Mouse (Mus musculus) lung, embryonic 15.5 days (tissue): ENCODE results near the gene Tfr2. TPM values are rescaled to one million over a fixed set of nuclear protein-coding genes. Genes with fewer than 3 reads are reported as not detected.

Experiments
- ATAC-seq: fragments of 200-750 bp; cut with Nextera tagmentation; 2 replicates; pipeline ENCODE4 v1.8.0; 2017; ENCODE audit warnings: moderate number of reproducible peaks, borderline replicate concordance; ENCODE audit not compliant: low FRiP score, low TSS enrichment; ENCODE audit errors: extremely low read depth
- H3K27ac ChIP-seq: fragments of 300-500 bp; sonication (generic); 2 replicates; pipeline ENCODE4 v1.5.1; 2015; ENCODE audit warnings: moderate library complexity, mild to moderate bottlenecking, inconsistent platforms
- H3K27me3 ChIP-seq: fragments of 300-500 bp; sonication (generic); 2 replicates; pipeline ENCODE4 v1.6.1; 2015; ENCODE audit warnings: inconsistent platforms
- H3K36me3 ChIP-seq: fragments of 300-500 bp; sonication (generic); 2 replicates; pipeline ENCODE4 v1.6.1; 2015; ENCODE audit warnings: inconsistent platforms
- H3K4me1 ChIP-seq: fragments of 300-500 bp; sonication (generic); 2 replicates; pipeline ENCODE4 v1.6.1; 2015; ENCODE audit warnings: inconsistent platforms
- H3K4me2 ChIP-seq: fragments of 300-500 bp; sonication (generic); 2 replicates; pipeline ENCODE4 v1.6.1; 2015; ENCODE audit warnings: inconsistent platforms, mild to moderate bottlenecking, moderate library complexity
- H3K4me3 ChIP-seq: fragments of 300-500 bp; sonication (generic); 2 replicates; pipeline ENCODE4 v1.5.1; 2015; ENCODE audit warnings: mild to moderate bottlenecking, inconsistent platforms
- H3K9ac ChIP-seq: fragments of 300-500 bp; sonication (generic); 2 replicates; pipeline ENCODE4 v1.6.1; 2015; ENCODE audit warnings: inconsistent platforms
- H3K9me3 ChIP-seq: fragments of 300-500 bp; sonication (generic); 2 replicates; pipeline ENCODE4 v1.6.1; 2016; ENCODE audit warnings: inconsistent platforms
- WGBS: fragments of 180-500 bp; shearing (Covaris S2); methylation state at CpG from one replicate; pipeline ENCODE4 v1.1.7; 2015; 5-methylcytosine and 5-hydroxymethylcytosine counted together
- polyA plus RNA-seq: library from polyadenylated mRNA; unstranded; fragments of >200 nt; fragmentation: Nextera tagmentation; extraction: Ambion mirVana; gene quantifications from 2 replicates; pipeline ENCODE4 v1.2.1, GENCODE M21; 2015

Gene Tfr2
- polyA plus RNA-seq, 1 experiment from 2014 or later = 0.31 TPM

DNA sequence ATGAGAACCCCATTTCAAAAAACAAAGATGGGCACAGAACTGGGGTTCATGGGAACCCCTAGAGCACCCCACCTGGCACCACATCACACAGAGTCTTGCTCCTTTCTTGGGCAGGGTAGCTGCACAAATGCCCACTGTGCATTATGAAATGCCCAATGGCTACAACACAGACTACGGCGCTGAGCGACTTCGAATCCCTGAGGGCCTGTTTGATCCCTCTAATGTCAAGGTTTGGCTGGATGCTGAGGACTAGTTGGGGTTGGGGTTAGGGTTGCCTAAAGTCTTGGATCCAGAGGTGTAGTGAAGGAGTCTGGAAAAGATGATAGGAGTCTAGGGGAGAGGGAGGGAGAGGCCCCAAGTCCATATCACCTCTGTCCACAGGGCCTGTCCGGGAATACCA, 3.2 kb upstream of the Tfr2 start:
- no peaks in the 10 kb centered on the region for H3K36me3 ChIP-seq
- WGBS = 94% methylated on average over 5 of the region's 5 CpGs
- no peak overlapping the region for H3K4me2 ChIP-seq
- no peak overlapping the region for H3K4me3 ChIP-seq
- no peak overlapping the region for H3K27ac ChIP-seq
- no peaks in the 10 kb centered on the region for H3K9me3 ChIP-seq
- ATAC-seq = no peak
- no peaks in the 10 kb centered on the region for H3K27me3 ChIP-seq
- H3K9ac ChIP-seq = no peak overlapping the region
- 0 out of 2 replicates have a peak, but pooled peaks cover 9% of the 10 kb centered on the region for H3K4me1 ChIP-seq

DNA sequence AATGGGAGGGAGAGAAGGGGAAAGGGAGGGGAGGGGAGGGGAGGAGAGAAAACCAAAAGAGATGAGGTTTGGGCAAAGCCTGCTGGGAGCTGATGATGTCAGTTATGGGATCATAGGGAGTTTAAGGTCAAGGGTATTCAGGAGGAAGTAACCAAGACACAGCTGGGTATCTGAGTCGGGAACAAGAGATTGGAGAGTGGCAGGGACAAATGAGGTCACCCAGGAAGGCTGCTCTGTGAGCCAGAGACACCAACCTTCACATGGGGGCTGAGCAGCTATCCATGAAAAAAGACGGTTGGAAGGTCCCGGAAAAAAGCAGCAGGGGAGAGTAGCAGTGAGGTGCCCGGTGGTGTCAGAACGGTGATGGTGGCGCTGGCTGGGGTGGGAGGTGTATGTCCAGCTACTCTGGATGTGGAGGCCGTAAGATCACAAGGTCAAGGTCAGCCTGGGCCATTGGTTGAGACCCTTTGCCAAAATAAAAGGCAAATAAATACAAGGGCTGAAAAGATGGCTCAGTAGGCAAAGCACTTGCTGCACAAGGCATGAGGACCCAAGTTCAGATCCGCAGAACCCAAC, 1.3 kb upstream of the Tfr2 start:
- ATAC-seq = no peak
- Histone ChIP-seq H3K36me3 (no peaks in the 10 kb centered on the region), H3K4me2 (no peak overlapping the region), H3K4me3 (no peak overlapping the region), H3K27me3 (no peaks in the 10 kb centered on the region), H3K9me3 (no peaks in the 10 kb centered on the region), H3K9ac (no peak overlapping the region), H3K4me1 (0 out of 2 replicates have a peak, but pooled peaks cover 9% of the 10 kb centered on the region), H3K27ac (no peak overlapping the region)
- 73% methylated on average over 8 of the region's 8 CpGs for WGBS

GRCm38 (mm10) chr5:137569031-137569430, 609 bp upstream of the Tfr2 start:
- H3K27me3 ChIP-seq = peaks cover 3% of the 10 kb centered on the region
- H3K4me3 ChIP-seq = no peak overlapping the region
- WGBS = 54% methylated on average over 12 of the region's 12 CpGs
- 0 out of 2 replicates have a peak overlapping the region, but pooled peaks have one; percentile 4 for H3K4me2 ChIP-seq
- no peak for ATAC-seq
- H3K9ac ChIP-seq = no peak overlapping the region
- H3K4me1 ChIP-seq = 0 out of 2 replicates have a peak, but pooled peaks cover 9% of the 10 kb centered on the region
- no peak overlapping the region for H3K27ac ChIP-seq
- H3K9me3 ChIP-seq = no peaks in the 10 kb centered on the region
- H3K36me3 ChIP-seq = no peaks in the 10 kb centered on the region

- H3K27ac ChIP-seq = no peak overlapping the region
- peaks cover 7% of the 10 kb centered on the region for H3K27me3 ChIP-seq
- 43% methylated on average over 7 of the region's 7 CpGs for WGBS
- H3K9me3 ChIP-seq = no peaks in the 10 kb centered on the region
- no peak for ATAC-seq
- no peaks in the 10 kb centered on the region for H3K36me3 ChIP-seq
- no peak overlapping the region for H3K4me2 ChIP-seq
- 0 out of 2 replicates have a peak, but pooled peaks cover 9% of the 10 kb centered on the region for H3K4me1 ChIP-seq
- no peak overlapping the region for H3K9ac ChIP-seq
- no peak overlapping the region for H3K4me3 ChIP-seq
These were observed 541 bp downstream of the Tfr2 start for GRCm38 (mm10) chr5:137570181-137570580.

GRCm38 (mm10) chr5:137570691-137571586, 1.3 kb downstream of the Tfr2 start:
- Histone ChIP-seq H3K9ac (no peak overlapping the region), H3K4me2 (no peak overlapping the region), H3K4me1 (0 out of 2 replicates have a peak, but pooled peaks cover 9% of the 10 kb centered on the region), H3K9me3 (no peaks in the 10 kb centered on the region), H3K4me3 (no peak overlapping the region), H3K36me3 (no peaks in the 10 kb centered on the region), H3K27me3 (peaks cover 7% of the 10 kb centered on the region), H3K27ac (no peak overlapping the region)
- ATAC-seq = peak; percentile 48; the same call in 1 of the 2 replicates
- WGBS = 68% methylated on average over 17 of the region's 17 CpGs

DNA sequence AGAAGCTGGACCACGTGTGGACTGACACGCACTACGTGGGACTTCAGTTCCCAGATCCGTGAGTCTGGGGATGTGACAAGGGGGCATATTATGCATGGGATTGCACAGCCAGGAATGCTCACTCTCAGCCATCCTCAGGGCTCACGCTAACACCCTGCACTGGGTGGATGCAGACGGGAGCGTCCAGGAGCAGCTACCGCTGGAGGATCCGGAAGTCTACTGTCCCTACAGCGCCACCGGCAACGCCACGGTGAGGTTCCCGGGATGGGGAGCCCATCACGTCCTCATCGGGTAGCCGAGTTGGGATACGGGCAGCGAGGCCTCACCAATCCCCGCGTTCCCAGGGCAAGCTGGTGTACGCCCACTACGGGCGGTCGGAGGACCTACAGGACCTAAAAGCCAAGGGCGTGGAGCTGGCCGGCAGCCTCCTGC, 4.8 kb downstream of the Tfr2 start:
- H3K27ac ChIP-seq = no peak overlapping the region
- H3K9ac ChIP-seq = no peak overlapping the region
- peaks cover 7% of the 10 kb centered on the region for H3K27me3 ChIP-seq
- no peaks in the 10 kb centered on the region for H3K9me3 ChIP-seq
- peak overlapping the region; percentile 50 for H3K4me2 ChIP-seq
- H3K4me1 ChIP-seq = 0 out of 2 replicates have a peak, but pooled peaks cover 3% of the 10 kb centered on the region
- peak overlapping the region; percentile 15 for H3K4me3 ChIP-seq
- ATAC-seq = no peak
- no peaks in the 10 kb centered on the region for H3K36me3 ChIP-seq
- WGBS = 6% methylated on average over 27 of the region's 27 CpGs

GRCm38 (mm10) chr5:137580246-137580645, 10.6 kb downstream of the Tfr2 start:
- no peak for ATAC-seq

DNA sequence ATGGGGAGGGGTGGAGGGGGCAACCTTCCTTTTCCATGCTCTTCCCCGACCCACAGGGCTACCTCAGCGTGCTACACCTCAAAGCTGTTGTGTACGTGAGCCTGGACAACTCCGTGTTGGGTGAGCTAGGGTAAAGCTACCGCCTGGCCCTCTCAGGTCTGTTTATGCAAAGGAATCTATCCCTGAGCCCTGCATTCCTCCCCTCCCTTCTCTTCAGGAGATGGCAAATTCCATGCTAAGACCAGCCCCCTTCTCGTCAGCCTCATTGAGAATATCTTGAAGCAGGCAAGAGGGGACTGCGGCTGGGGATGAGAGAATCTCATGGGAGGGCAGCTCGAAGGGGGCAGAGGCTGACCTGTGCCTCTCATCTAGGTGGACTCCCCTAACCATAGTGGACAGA, 13.1 kb downstream of the Tfr2 start:
- no peak overlapping the region for H3K27ac ChIP-seq
- no peaks in the 10 kb centered on the region for H3K36me3 ChIP-seq
- no peak overlapping the region for H3K9ac ChIP-seq
- H3K9me3 ChIP-seq = no peaks in the 10 kb centered on the region
- peaks cover 11% of the 10 kb centered on the region for H3K4me1 ChIP-seq
- H3K4me2 ChIP-seq = peak overlapping the region; percentile 65; the same call in 1 of the 2 replicates
- 23% methylated on average over 8 of the region's 8 CpGs for WGBS
- no peak overlapping the region for H3K4me3 ChIP-seq
- peaks cover 19% of the 10 kb centered on the region; the same call in 1 of the 2 replicates for H3K27me3 ChIP-seq
- ATAC-seq = no peak

More at GRCm38 (mm10) chr5:137580246-137580645, 10.6 kb downstream of the Tfr2 start:
- WGBS = 65% methylated on average over 6 of the region's 6 CpGs
- no peak overlapping the region for H3K27ac ChIP-seq
- no peak overlapping the region for H3K4me3 ChIP-seq
- H3K4me1 ChIP-seq = peaks cover 11% of the 10 kb centered on the region
- H3K36me3 ChIP-seq = no peaks in the 10 kb centered on the region
- no peaks in the 10 kb centered on the region for H3K9me3 ChIP-seq
- H3K9ac ChIP-seq = no peak overlapping the region
- H3K27me3 ChIP-seq = peaks cover 19% of the 10 kb centered on the region; the same call in 1 of the 2 replicates
- H3K4me2 ChIP-seq = no peak overlapping the region

DNA sequence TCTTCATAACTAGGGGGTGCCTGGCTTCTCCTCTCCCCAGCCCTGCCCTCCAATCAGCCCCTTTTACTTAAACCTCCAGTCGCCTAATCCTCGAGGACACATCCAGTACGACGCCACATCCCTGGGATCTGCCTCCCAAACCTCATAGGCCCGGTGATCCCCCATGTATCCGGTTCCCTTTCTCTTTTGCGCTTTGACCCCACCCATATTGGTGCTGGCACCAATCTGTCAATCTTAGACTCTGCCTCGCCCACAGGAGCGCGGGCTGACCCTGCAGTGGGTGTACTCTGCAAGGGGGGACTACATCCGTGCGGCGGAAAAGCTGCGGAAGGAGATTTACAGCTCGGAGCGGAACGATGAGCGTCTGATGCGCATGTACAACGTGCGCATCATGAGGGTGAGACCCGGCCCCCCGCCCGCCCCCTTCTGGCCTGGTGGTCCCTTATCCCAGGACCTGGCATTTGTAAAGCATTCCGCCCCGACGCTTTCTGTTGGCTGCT, 14.1 kb downstream of the Tfr2 start:
- no peaks in the 10 kb centered on the region for H3K36me3 ChIP-seq

GRCm38 (mm10) chr5:137584976-137585375, 15.3 kb downstream of the Tfr2 start:
- Histone ChIP-seq H3K9ac (no peak overlapping the region), H3K36me3 (no peaks in the 10 kb centered on the region), H3K9me3 (no peaks in the 10 kb centered on the region), H3K4me1 (peaks cover 11% of the 10 kb centered on the region), H3K4me2 (no peak overlapping the region), H3K4me3 (no peak overlapping the region), H3K27me3 (peaks cover 19% of the 10 kb centered on the region; the same call in 1 of the 2 replicates), H3K27ac (no peak overlapping the region)
- ATAC-seq = no peak
- WGBS = 33% methylated on average over 8 of the region's 8 CpGs

More for the DNA sequence above, 14.1 kb downstream of the Tfr2 start:
- H3K4me3 ChIP-seq = peak overlapping the region; percentile 36
- no peak overlapping the region for H3K27ac ChIP-seq
- peak overlapping the region; percentile 65 for H3K4me2 ChIP-seq
- WGBS = 10% methylated on average over 27 of the region's 27 CpGs
- H3K9me3 ChIP-seq = no peaks in the 10 kb centered on the region
- peak overlapping the region; percentile 19; the same call in 1 of the 2 replicates for H3K9ac ChIP-seq
- peak; percentile 60 for ATAC-seq
- peaks cover 11% of the 10 kb centered on the region for H3K4me1 ChIP-seq
- peaks cover 19% of the 10 kb centered on the region; the same call in 1 of the 2 replicates for H3K27me3 ChIP-seq

DNA sequence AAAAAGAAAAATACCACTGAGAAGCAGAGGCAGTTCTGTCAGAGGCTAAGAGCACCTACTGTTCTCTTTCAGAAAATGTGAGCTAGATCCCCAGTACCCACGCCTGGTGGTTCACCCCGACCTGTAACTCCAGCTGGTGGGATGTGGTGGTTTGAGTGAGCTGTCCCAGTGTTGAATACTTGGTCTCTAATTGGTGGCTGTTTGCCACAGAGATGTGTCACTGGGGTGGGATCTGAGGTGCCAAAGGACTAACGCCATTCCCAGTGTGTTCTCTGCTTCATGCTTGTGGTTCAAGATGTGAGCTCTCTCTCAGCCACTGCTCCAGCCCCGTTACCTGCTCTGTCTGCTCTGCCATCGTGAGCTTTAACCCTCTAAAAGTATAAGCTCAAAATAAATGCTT, 20.9 kb downstream of the Tfr2 start:
- no peak overlapping the region for H3K4me3 ChIP-seq
- H3K36me3 ChIP-seq = no peaks in the 10 kb centered on the region
- H3K9ac ChIP-seq = no peak overlapping the region
- no peaks in the 10 kb centered on the region for H3K4me1 ChIP-seq
- no peak for ATAC-seq
- WGBS = 72% methylated on average over 5 of the region's 5 CpGs
- H3K4me2 ChIP-seq = no peak overlapping the region
- no peaks in the 10 kb centered on the region for H3K27me3 ChIP-seq
- no peaks in the 10 kb centered on the region for H3K9me3 ChIP-seq
- no peak overlapping the region for H3K27ac ChIP-seq
